Mouse (Mus musculus): ENCODE results near the gene Mrpl55. TPM values are rescaled to one million over a fixed set of nuclear protein-coding genes. Genes with fewer than 3 reads are reported as not detected.
A peak's percentile ranks its signal among the peaks of the same experiment; 100 is the strongest.

Gene Mrpl55
- polyA plus RNA-seq, 1 experiment = 36.0 TPM

GRCm38 (mm10) chr11:59219064-59219463 is 16.8 kb downstream of the Mrpl55 start:
- Histone ChIP-seq H3K4me3 (no peak overlapping the region), H3K36me3 (ENCODE audit: control insufficient read depth, insufficient read depth) (peaks cover 4% of the 10 kb centered on the region), H3K79me2 (ENCODE audit: control insufficient read depth, insufficient read depth) (peaks cover 100% of the 10 kb centered on the region), H3K4me2 (ENCODE audit: low read depth) (no peak overlapping the region), H3ac (ENCODE audit: control insufficient read depth, insufficient read length) (no peak overlapping the region), H3K27me3 (ENCODE audit: control insufficient read depth, insufficient read depth, insufficient read length) (no peaks in the 10 kb centered on the region)
- no peak for TF ChIP-seq TCF3 (IDR thresholded peaks at IDR 0.05; ENCODE audit: insufficient read length, low read depth)

- Histone ChIP-seq H3ac (ENCODE audit: control insufficient read depth, insufficient read length) (no peak overlapping the region), H3K4me3 (no peak overlapping the region), H3K36me3 (ENCODE audit: control insufficient read depth, insufficient read depth) (peaks cover 7% of the 10 kb centered on the region), H3K27me3 (ENCODE audit: control insufficient read depth, insufficient read depth, insufficient read length) (no peaks in the 10 kb centered on the region), H3K4me2 (ENCODE audit: low read depth) (no peak overlapping the region), H3K79me2 (ENCODE audit: control insufficient read depth, insufficient read depth) (peaks cover 100% of the 10 kb centered on the region)
- TF ChIP-seq TCF3 (IDR thresholded peaks at IDR 0.05; ENCODE audit: insufficient read length, low read depth) = no peak
- TF ChIP-seq CEBPB (IDR thresholded peaks at IDR 0.05; ENCODE audit: insufficient read depth, poor library complexity, severe bottlenecking) = no peak
- TF ChIP-seq POLR2A (IDR thresholded peaks at IDR 0.05; ENCODE audit: insufficient read length, low read depth) = no peak
- no peak for TF ChIP-seq SRF (IDR thresholded peaks at IDR 0.05; ENCODE audit: control insufficient read depth, insufficient read length, low read depth)
- no peak for TF ChIP-seq E2F4 (IDR thresholded peaks at IDR 0.05; ENCODE audit: insufficient read depth)
- no peak for TF ChIP-seq REST (IDR thresholded peaks at IDR 0.05; ENCODE audit: insufficient read depth, insufficient read length)
- no peak for TF ChIP-seq MYOD1 (IDR thresholded peaks at IDR 0.05; ENCODE audit: control insufficient read depth in 1 of 3, insufficient read length in 2 of 3, low read depth in 2 of 3)
- no peak for TF ChIP-seq USF1 (IDR thresholded peaks at IDR 0.05; ENCODE audit: low read depth)
- no peak for TF ChIP-seq TCF12 (IDR thresholded peaks at IDR 0.05; ENCODE audit: insufficient read depth, poor library complexity, severe bottlenecking)
- TF ChIP-seq MAX (IDR thresholded peaks at IDR 0.05; ENCODE audit: low read depth) = no peak
- TF ChIP-seq POLR2AphosphoS2 (IDR thresholded peaks at IDR 0.05; ENCODE audit: insufficient read length, low read depth) = no peak
Measured at GRCm38 (mm10) chr11:59221604-59222003, 19.3 kb downstream of the Mrpl55 start.

DNA sequence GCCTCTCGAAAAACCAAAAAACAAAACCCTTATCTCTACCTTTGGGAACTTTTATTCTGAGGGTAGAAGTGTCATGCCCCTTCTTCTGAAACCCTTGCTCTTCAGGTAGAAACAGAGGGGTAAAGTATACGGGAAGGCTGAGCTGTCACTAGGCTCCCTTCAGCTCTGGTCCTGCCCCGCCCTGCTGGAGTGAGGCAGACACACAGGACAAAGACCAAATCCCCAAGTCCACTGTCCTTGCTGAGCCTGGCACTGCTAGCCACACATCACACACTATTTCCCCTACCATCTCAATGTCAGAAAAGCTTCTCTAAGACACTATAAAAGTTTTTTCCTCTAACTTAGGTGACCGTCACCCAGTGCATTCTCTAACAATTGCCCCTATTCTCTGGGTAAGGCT is 20.0 kb downstream of the Mrpl55 start:
- H3K4me2 ChIP-seq (ENCODE audit: low read depth) = no peak overlapping the region
- peaks cover 7% of the 10 kb centered on the region for H3K36me3 ChIP-seq (ENCODE audit: control insufficient read depth, insufficient read depth)
- no peak overlapping the region for H3ac ChIP-seq (ENCODE audit: control insufficient read depth, insufficient read length)
- no peak for TF ChIP-seq MAX (IDR thresholded peaks at IDR 0.05; ENCODE audit: low read depth)
- TF ChIP-seq POLR2AphosphoS2 (IDR thresholded peaks at IDR 0.05; ENCODE audit: insufficient read length, low read depth) = no peak
- TF ChIP-seq MYOG (IDR thresholded peaks at IDR 0.05; ENCODE audit: control insufficient read depth in 1 of 3, insufficient read depth in 1 of 3, insufficient read length in 2 of 3, low read depth in 2 of 3) = no peak
- no peak for TF ChIP-seq USF1 (IDR thresholded peaks at IDR 0.05; ENCODE audit: low read depth)
- no peak for TF ChIP-seq SRF (IDR thresholded peaks at IDR 0.05; ENCODE audit: control insufficient read depth, insufficient read length, low read depth)
- no peak for TF ChIP-seq E2F4 (IDR thresholded peaks at IDR 0.05; ENCODE audit: insufficient read depth)
- no peak for TF ChIP-seq TCF12 (IDR thresholded peaks at IDR 0.05; ENCODE audit: insufficient read depth, poor library complexity, severe bottlenecking)
- no peak for TF ChIP-seq MYOD1 (IDR thresholded peaks at IDR 0.05; ENCODE audit: control insufficient read depth in 1 of 3, insufficient read length in 2 of 3, low read depth in 2 of 3)
- no peak for TF ChIP-seq POLR2A (IDR thresholded peaks at IDR 0.05; ENCODE audit: insufficient read length, low read depth)
- TF ChIP-seq CEBPB (IDR thresholded peaks at IDR 0.05; ENCODE audit: insufficient read depth, poor library complexity, severe bottlenecking) = no peak
- no peak for TF ChIP-seq REST (IDR thresholded peaks at IDR 0.05; ENCODE audit: insufficient read depth, insufficient read length)
- no peaks in the 10 kb centered on the region for H3K27me3 ChIP-seq (ENCODE audit: control insufficient read depth, insufficient read depth, insufficient read length)
- H3K4me3 ChIP-seq = no peak overlapping the region
- peaks cover 100% of the 10 kb centered on the region for H3K79me2 ChIP-seq (ENCODE audit: control insufficient read depth, insufficient read depth)

DNA sequence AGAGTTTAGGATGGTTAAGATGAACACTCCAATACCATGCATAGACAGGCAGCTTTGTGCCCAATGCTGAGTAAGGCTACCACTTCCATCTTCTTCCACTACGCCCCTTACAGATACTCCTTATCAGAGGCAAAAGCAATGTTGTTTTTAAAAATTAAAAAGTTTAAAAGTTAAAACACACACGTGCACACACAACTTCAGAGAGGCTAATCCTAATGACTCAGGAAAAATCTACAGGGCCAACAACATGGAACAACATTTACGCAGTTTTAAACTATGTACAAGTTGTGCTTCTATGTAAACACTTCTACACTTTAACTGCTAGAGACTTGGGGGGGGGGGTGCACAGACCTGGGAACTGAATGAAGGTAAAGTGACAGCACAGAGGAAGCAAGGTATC is 21.7 kb downstream of the Mrpl55 start:
- Histone ChIP-seq H3K4me3 (no peak overlapping the region), H3K36me3 (ENCODE audit: control insufficient read depth, insufficient read depth) (peaks cover 7% of the 10 kb centered on the region), H3K27me3 (ENCODE audit: control insufficient read depth, insufficient read depth, insufficient read length) (no peaks in the 10 kb centered on the region), H3K4me2 (ENCODE audit: low read depth) (peak overlapping the region; percentile 96), H3K79me2 (ENCODE audit: control insufficient read depth, insufficient read depth) (peaks cover 90% of the 10 kb centered on the region), H3ac (ENCODE audit: control insufficient read depth, insufficient read length) (no peak overlapping the region)
- no peak for TF ChIP-seq MAX (IDR thresholded peaks at IDR 0.05; ENCODE audit: low read depth)
- TF ChIP-seq USF1 (IDR thresholded peaks at IDR 0.05; ENCODE audit: low read depth) = no peak
- no peak for TF ChIP-seq POLR2A (IDR thresholded peaks at IDR 0.05; ENCODE audit: insufficient read length, low read depth)
- no peak for TF ChIP-seq MYOG (IDR thresholded peaks at IDR 0.05; ENCODE audit: control insufficient read depth in 1 of 3, insufficient read depth in 1 of 3, insufficient read length in 2 of 3, low read depth in 2 of 3)
- no peak for TF ChIP-seq CEBPB (IDR thresholded peaks at IDR 0.05; ENCODE audit: insufficient read depth, poor library complexity, severe bottlenecking)
- no peak for TF ChIP-seq POLR2AphosphoS2 (IDR thresholded peaks at IDR 0.05; ENCODE audit: insufficient read length, low read depth)
- no peak for TF ChIP-seq SRF (IDR thresholded peaks at IDR 0.05; ENCODE audit: control insufficient read depth, insufficient read length, low read depth)
- TF ChIP-seq MYOD1 (IDR thresholded peaks at IDR 0.05; ENCODE audit: control insufficient read depth in 1 of 3, insufficient read length in 2 of 3, low read depth in 2 of 3) = no peak
- TF ChIP-seq TCF3 (IDR thresholded peaks at IDR 0.05; ENCODE audit: insufficient read length, low read depth) = no peak
- TF ChIP-seq TCF12 (IDR thresholded peaks at IDR 0.05; ENCODE audit: insufficient read depth, poor library complexity, severe bottlenecking) = no peak
- TF ChIP-seq E2F4 (IDR thresholded peaks at IDR 0.05; ENCODE audit: insufficient read depth) = no peak
- no peak for TF ChIP-seq REST (IDR thresholded peaks at IDR 0.05; ENCODE audit: insufficient read depth, insufficient read length)

DNA sequence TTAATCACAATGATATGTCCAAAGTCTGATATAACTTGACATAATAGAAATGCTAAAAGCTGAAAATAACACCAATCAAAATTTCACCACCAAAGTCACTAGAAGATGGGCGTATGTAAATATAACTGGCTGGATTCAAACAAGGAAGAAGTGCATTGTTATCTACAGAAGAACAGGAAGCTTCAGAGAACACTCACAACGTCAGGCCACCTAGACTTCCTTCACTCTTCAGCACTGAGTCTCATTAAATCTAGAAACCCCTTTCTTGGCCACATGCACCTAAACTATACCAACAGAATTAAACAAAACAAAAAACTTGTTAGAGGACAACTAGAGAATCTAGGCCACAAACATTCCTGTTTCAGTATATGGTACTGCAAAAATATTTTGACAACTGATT is 22.2 kb downstream of the Mrpl55 start:
- Histone ChIP-seq H3K4me2 (ENCODE audit: low read depth) (peak overlapping the region; percentile 96), H3K27me3 (ENCODE audit: control insufficient read depth, insufficient read depth, insufficient read length) (no peaks in the 10 kb centered on the region), H3K79me2 (ENCODE audit: control insufficient read depth, insufficient read depth) (peaks cover 85% of the 10 kb centered on the region), H3K4me3 (no peak overlapping the region), H3K36me3 (ENCODE audit: control insufficient read depth, insufficient read depth) (peaks cover 7% of the 10 kb centered on the region), H3ac (ENCODE audit: control insufficient read depth, insufficient read length) (no peak overlapping the region)
- TF ChIP-seq TCF12 (IDR thresholded peaks at IDR 0.05; ENCODE audit: insufficient read depth, poor library complexity, severe bottlenecking) (no peak), SRF (IDR thresholded peaks at IDR 0.05; ENCODE audit: control insufficient read depth, insufficient read length, low read depth) (no peak), MAX (IDR thresholded peaks at IDR 0.05; ENCODE audit: low read depth) (no peak), TCF3 (IDR thresholded peaks at IDR 0.05; ENCODE audit: insufficient read length, low read depth) (no peak)

Measured in myocyte (in vitro differentiated cells).